Mouse (Mus musculus): Measurements from ENCODE around the gene Lsm10. TPM values are rescaled to one million over a fixed set of nuclear protein-coding genes. Genes with fewer than 3 reads are reported as not detected.

Lsm10 gene
- polyA plus RNA-seq, 1 experiment, result 22.2 TPM

DNA sequence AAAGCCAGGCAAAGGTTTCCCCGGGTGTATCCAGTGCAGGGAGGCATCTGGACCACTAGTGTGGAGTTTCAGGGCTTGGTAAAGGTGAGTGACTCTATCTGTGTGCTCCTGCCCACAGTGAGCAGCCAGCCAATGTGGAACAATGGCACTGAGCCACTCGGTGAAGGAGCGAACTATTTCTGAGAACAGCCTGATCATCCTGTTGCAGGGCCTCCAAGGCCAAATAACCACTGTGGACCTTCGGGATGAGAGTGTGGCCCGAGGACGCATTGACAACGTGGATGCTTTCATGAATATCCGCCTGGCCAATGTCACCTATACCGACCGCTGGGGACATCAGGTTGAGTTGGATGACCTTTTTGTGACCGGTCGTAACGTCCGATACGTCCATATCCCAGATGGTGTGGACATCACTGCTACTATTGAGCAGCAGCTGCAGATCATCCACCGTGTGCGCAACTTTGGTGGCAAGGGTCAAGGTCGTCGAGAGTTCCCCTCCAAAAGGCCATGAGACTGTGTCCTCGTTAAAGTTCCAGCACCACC, 1.4 kb downstream of the Lsm10 start:
- TF ChIP-seq CTCF (IDR thresholded peaks at IDR 0.05; ENCODE audit: extremely low read depth, insufficient read depth, insufficient read length, insufficient replicate concordance), result no peak
- no peak for TF ChIP-seq POLR2A (IDR thresholded peaks at IDR 0.05; ENCODE audit: low read depth, low read length)
- no peak for DNase-seq (ENCODE audit: low read depth in 1 of 2, low spot score in 2 of 2)
- H3K4me3 ChIP-seq (ENCODE audit: extremely low read depth, insufficient read depth, insufficient read length), result no peak overlapping the region
- WGBS, result 93% methylated on average over 20 of the region's 20 CpGs
- peaks cover 5% of the 10 kb centered on the region; the same call in 1 of the 2 replicates for H3K4me1 ChIP-seq (ENCODE audit: control insufficient read depth, insufficient read depth, insufficient read length)
- no peak overlapping the region for H3K27ac ChIP-seq (ENCODE audit: insufficient read depth, low read length)
- no peaks in the 10 kb centered on the region for H3K27me3 ChIP-seq (ENCODE audit: control insufficient read depth, insufficient read depth, low read length)
- no peaks in the 10 kb centered on the region for H3K36me3 ChIP-seq (ENCODE audit: control insufficient read depth, insufficient read depth, low read length)

DNA sequence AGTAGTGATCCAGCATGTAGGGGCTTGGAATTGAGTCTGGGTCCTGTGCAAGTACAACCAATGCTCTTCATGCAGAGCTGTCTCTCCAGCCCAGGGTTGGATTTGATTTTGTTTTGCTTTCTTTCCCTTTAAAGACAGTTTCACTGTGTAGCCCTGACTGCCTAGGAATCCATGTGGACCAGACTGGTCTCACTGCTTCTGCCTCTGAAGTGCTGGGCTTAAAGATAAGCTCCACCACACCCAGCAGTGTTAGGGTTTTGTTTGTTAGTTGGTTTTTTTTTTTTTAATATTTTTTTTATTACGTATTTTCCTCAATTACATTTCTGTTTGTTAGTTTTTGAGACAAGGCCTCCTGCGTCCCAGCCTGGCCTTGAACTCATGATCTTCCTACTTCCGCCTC, 2.9 kb downstream of the Lsm10 start:
- TF ChIP-seq POLR2A (IDR thresholded peaks at IDR 0.05; ENCODE audit: low read depth, low read length) (no peak), CTCF (IDR thresholded peaks at IDR 0.05; ENCODE audit: extremely low read depth, insufficient read depth, insufficient read length, insufficient replicate concordance) (no peak)
- no peaks in the 10 kb centered on the region for H3K27me3 ChIP-seq (ENCODE audit: control insufficient read depth, insufficient read depth, low read length)
- WGBS, result 88% methylated on average over 3 of the region's 3 CpGs
- H3K36me3 ChIP-seq (ENCODE audit: control insufficient read depth, insufficient read depth, low read length), result no peaks in the 10 kb centered on the region
- H3K4me3 ChIP-seq (ENCODE audit: extremely low read depth, insufficient read depth, insufficient read length), result no peak overlapping the region
- peaks cover 5% of the 10 kb centered on the region; the same call in 1 of the 2 replicates for H3K4me1 ChIP-seq (ENCODE audit: control insufficient read depth, insufficient read depth, insufficient read length)
- DNase-seq (ENCODE audit: low read depth in 1 of 2, low spot score in 2 of 2), result no peak
- no peak overlapping the region for H3K27ac ChIP-seq (ENCODE audit: insufficient read depth, low read length)

DNA sequence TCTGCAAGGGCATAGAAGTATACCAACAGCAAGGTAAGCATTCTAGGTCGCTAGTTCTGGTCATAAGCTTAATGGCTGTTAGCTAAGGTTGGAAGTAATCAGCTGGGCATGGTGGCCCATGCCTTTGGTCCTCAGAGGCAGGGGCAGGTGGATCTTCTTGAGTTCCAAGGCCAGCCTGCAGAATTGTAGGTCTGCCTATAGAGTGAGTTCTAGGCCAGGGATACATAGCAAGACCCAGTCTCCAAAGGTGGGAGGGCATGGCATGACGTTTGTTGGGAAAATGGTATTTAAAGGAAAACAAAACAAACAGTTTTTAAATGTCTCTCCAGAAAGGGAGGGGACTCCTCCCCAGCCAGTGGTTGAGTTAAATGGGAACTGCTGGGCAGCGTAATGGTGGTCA, 4.3 kb downstream of the Lsm10 start:
- Histone ChIP-seq H3K27me3 (ENCODE audit: control insufficient read depth, insufficient read depth, low read length) (no peaks in the 10 kb centered on the region), H3K36me3 (ENCODE audit: control insufficient read depth, insufficient read depth, low read length) (no peaks in the 10 kb centered on the region), H3K27ac (ENCODE audit: insufficient read depth, low read length) (no peak overlapping the region), H3K4me1 (ENCODE audit: control insufficient read depth, insufficient read depth, insufficient read length) (peaks cover 6% of the 10 kb centered on the region; the same call in 1 of the 2 replicates), H3K4me3 (ENCODE audit: extremely low read depth, insufficient read depth, insufficient read length) (no peak overlapping the region)
- WGBS, result 92% methylated on average over 3 of the region's 3 CpGs
- no peak for TF ChIP-seq CTCF (IDR thresholded peaks at IDR 0.05; ENCODE audit: extremely low read depth, insufficient read depth, insufficient read length, insufficient replicate concordance)
- TF ChIP-seq POLR2A (IDR thresholded peaks at IDR 0.05; ENCODE audit: low read depth, low read length), result no peak
- no peak for DNase-seq (ENCODE audit: low read depth in 1 of 2, low spot score in 2 of 2)

- peak overlapping the region; percentile 69; the same call in 1 of the 2 replicates for H3K27ac ChIP-seq (ENCODE audit: insufficient read depth, low read length)
- H3K4me3 ChIP-seq (ENCODE audit: extremely low read depth, insufficient read depth, insufficient read length), result no peak overlapping the region
- H3K4me1 ChIP-seq (ENCODE audit: control insufficient read depth, insufficient read depth, insufficient read length), result peaks cover 5% of the 10 kb centered on the region; the same call in 1 of the 2 replicates
- no peaks in the 10 kb centered on the region for H3K27me3 ChIP-seq (ENCODE audit: control insufficient read depth, insufficient read depth, low read length)
- no peak for TF ChIP-seq CTCF (IDR thresholded peaks at IDR 0.05; ENCODE audit: extremely low read depth, insufficient read depth, insufficient read length, insufficient replicate concordance)
- no peak for TF ChIP-seq POLR2A (IDR thresholded peaks at IDR 0.05; ENCODE audit: low read depth, low read length)
- 71% methylated on average over 7 of the region's 7 CpGs for WGBS
- DNase-seq (ENCODE audit: low read depth in 1 of 2, low spot score in 2 of 2), result no peak
- no peaks in the 10 kb centered on the region for H3K36me3 ChIP-seq (ENCODE audit: control insufficient read depth, insufficient read depth, low read length)
These were observed 5.8 kb downstream of the Lsm10 start for GRCm38 (mm10) chr4:126102061-126102841.

GRCm38 (mm10) chr4:126103057-126103581, 6.7 kb downstream of the Lsm10 start:
- H3K4me3 ChIP-seq (ENCODE audit: extremely low read depth, insufficient read depth, insufficient read length), result peak overlapping the region; percentile 56
- H3K27ac ChIP-seq (ENCODE audit: insufficient read depth, low read length), result peak overlapping the region; percentile 69
- H3K4me1 ChIP-seq (ENCODE audit: control insufficient read depth, insufficient read depth, insufficient read length), result peaks cover 3% of the 10 kb centered on the region; the same call in 1 of the 2 replicates
- H3K36me3 ChIP-seq (ENCODE audit: control insufficient read depth, insufficient read depth, low read length), result no peaks in the 10 kb centered on the region
- 2% methylated on average over 15 of the region's 15 CpGs for WGBS
- peak in 1 of 2 experiments; percentile 52 for DNase-seq (ENCODE audit: low read depth in 1 of 2, low spot score in 2 of 2)
- H3K27me3 ChIP-seq (ENCODE audit: control insufficient read depth, insufficient read depth, low read length), result no peaks in the 10 kb centered on the region
- TF ChIP-seq CTCF (IDR thresholded peaks at IDR 0.05; ENCODE audit: extremely low read depth, insufficient read depth, insufficient read length, insufficient replicate concordance) (no peak), POLR2A (IDR thresholded peaks at IDR 0.05; ENCODE audit: low read depth, low read length) (no peak)

- Histone ChIP-seq H3K36me3 (ENCODE audit: control insufficient read depth, insufficient read depth, low read length) (no peaks in the 10 kb centered on the region), H3K4me3 (ENCODE audit: extremely low read depth, insufficient read depth, insufficient read length) (peak within 1 kb of the TSS; percentile 71), H3K27me3 (ENCODE audit: control insufficient read depth, insufficient read depth, low read length) (no peaks in the 10 kb centered on the region), H3K27ac (ENCODE audit: insufficient read depth, low read length) (peak within 1 kb of the TSS; percentile 69), H3K4me1 (ENCODE audit: control insufficient read depth, insufficient read depth, insufficient read length) (peaks cover 3% of the 10 kb centered on the region; the same call in 1 of the 2 replicates)
- WGBS, result under 1% methylated on average over 32 of the region's 34 CpGs
- peak; percentile 93 to 96 for DNase-seq (ENCODE audit: low read depth in 1 of 2, low spot score in 2 of 2)
- peak; percentile 36; the same call in 1 of the 2 replicates for TF ChIP-seq POLR2A (IDR thresholded peaks at IDR 0.05; ENCODE audit: low read depth, low read length)
- peak; percentile 26; the same call in 1 of the 2 replicates for TF ChIP-seq CTCF (IDR thresholded peaks at IDR 0.05; ENCODE audit: extremely low read depth, insufficient read depth, insufficient read length, insufficient replicate concordance)
These were observed 7.2 kb downstream of the Lsm10 start, which contains the start of gene Stk40 for GRCm38 (mm10) chr4:126103590-126104068. Gene Stk40, plus strand, starts transcription at chr4:126103957.

Data from spleen, adult 2 months (tissue).